Comparison of ENCODE assay signal across 19 mouse cellular contexts in the genomic region with DNA sequence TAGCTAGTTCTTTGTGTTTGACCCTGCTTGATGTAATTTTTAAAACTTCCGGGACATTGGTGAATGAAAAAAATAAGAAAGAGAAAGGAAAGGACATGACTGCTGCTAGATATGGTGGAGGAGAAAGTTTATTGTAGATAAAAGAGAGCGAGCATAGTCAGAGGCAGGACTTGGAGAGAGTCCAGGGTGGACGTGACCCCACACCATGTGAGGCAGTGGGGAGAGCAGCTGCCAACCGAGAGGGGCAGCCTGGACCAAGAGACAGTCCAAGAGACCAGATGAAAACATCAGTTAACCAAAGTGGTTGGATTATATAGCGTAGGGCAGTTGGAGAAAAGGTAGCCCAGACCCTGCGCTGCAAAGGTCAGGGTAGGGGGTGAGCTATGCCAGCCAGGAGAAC.
DNase-seq lines count a peak whose midpoint lies in the region; ATAC-seq and TF ChIP-seq lines count a peak whose summit lies in the region.
"Had no signal": no experiment of that assay in that cellular context is flagged by ENCODE, and none has a peak within 500 bp of the region (broad histone marks: within the 10 kb centered on the region; RNA-seq: fewer than 3 reads in every experiment).

No protein-coding gene starts in this region.

- no peak for ATAC-seq in heart, embryonic 14.5 days (ENCODE audit: insufficient number of reproducible peaks, insufficient read depth, low FRiP score, low read depth)
- ATAC-seq in kidney, embryonic 16.5 days (ENCODE audit: low FRiP score, low TSS enrichment), result no peak
- peak; percentile 40; the same call in 1 of the 2 replicates for ATAC-seq in midbrain, embryonic 13.5 days

- no peak for DNase-seq in heart, adult 9 months (ENCODE audit: low spot score in 2 of 2)
- no peak for DNase-seq in kidney, adult 2 months
- no peak for DNase-seq in midbrain, embryonic 10.5 days (ENCODE audit: low spot score)
- DNase-seq in cerebellum, postnatal 36 days, result no peak
- DNase-seq: adrenal gland, postnatal 36 days; B cell, adult 2 months; cerebellum, adult 11-12 months; cerebellum, postnatal 25 days; heart, adult 2 months; kidney, adult 11 months; kidney, postnatal 10 days; right cerebral cortex, adult 18-20 months had no signal

- peak overlapping the region; percentile 35 to 37; a peak in 2 of 4 replicates for H3K27ac ChIP-seq in heart, embryonic 14.5 days (replicated peaks in 1 of 2; ENCODE audit: control insufficient read depth in 1 of 2, insufficient read depth in 1 of 2, low read depth in 2 of 2, low read length in 2 of 2)
- H3K27ac ChIP-seq in kidney, adult 2 months (ENCODE audit: insufficient read depth, low read depth, low read length), result peak overlapping the region; percentile 12; the same call in 1 of the 2 replicates
- H3K27ac ChIP-seq in kidney, embryonic 16.5 days (ENCODE audit: low read length), result no peak overlapping the region
- H3K27ac ChIP-seq in midbrain, embryonic 13.5 days, result no peak overlapping the region
- no peak overlapping the region for H3K27ac ChIP-seq in midbrain, embryonic 10.5 days (replicated peaks)
- H3K27ac ChIP-seq: forebrain, embryonic 10.5 days; heart, adult 2 months; hindbrain, embryonic 13.5 days; limb, embryonic 15.5 days; liver, embryonic 15.5 days had no signal

- peaks cover 11 to 21% of the 10 kb centered on the region in 2 experiments for H3K4me1 ChIP-seq in heart, embryonic 14.5 days (ENCODE audit: control insufficient read depth in 2 of 2, insufficient read depth in 2 of 2, low read length in 2 of 2)
- peaks cover 8% of the 10 kb centered on the region; the same call in 1 of the 2 replicates for H3K4me1 ChIP-seq in kidney, adult 2 months (ENCODE audit: control insufficient read depth, insufficient read depth, low read length)
- H3K4me1 ChIP-seq in kidney, embryonic 16.5 days (ENCODE audit: insufficient read depth, low read length), result no peaks in the 10 kb centered on the region
- H3K4me1 ChIP-seq in midbrain, embryonic 13.5 days (replicated peaks), result no peaks in the 10 kb centered on the region
- H3K4me1 ChIP-seq in midbrain, embryonic 10.5 days, result no peaks in the 10 kb centered on the region
- H3K4me1 ChIP-seq: forebrain, embryonic 10.5 days; hindbrain, embryonic 13.5 days; liver, embryonic 15.5 days had no signal

- no peak for TF ChIP-seq POLR2A in kidney, adult 2 months (IDR thresholded peaks at IDR 0.05; ENCODE audit: low read depth, low read length)

- H3K9me3 ChIP-seq in heart, embryonic 14.5 days (ENCODE audit: control insufficient read depth, low read length), result no peaks in the 10 kb centered on the region
- H3K9me3 ChIP-seq in kidney, embryonic 16.5 days (ENCODE audit: low read length), result no peaks in the 10 kb centered on the region
- H3K9me3 ChIP-seq in midbrain, embryonic 13.5 days, result no peaks in the 10 kb centered on the region
- H3K9me3 ChIP-seq in midbrain, embryonic 10.5 days (replicated peaks), result no peaks in the 10 kb centered on the region
- H3K9me3 ChIP-seq: forebrain, embryonic 10.5 days; hindbrain, embryonic 13.5 days; limb, embryonic 15.5 days; liver, embryonic 15.5 days had no signal

- H3K36me3 ChIP-seq in heart, embryonic 14.5 days (ENCODE audit: control insufficient read depth, insufficient read depth, low read length), result no peaks in the 10 kb centered on the region
- no peaks in the 10 kb centered on the region for H3K36me3 ChIP-seq in kidney, adult 2 months (ENCODE audit: control insufficient read depth, insufficient read depth, low read length)
- no peaks in the 10 kb centered on the region for H3K36me3 ChIP-seq in kidney, embryonic 16.5 days (ENCODE audit: insufficient read depth, low read length)
- H3K36me3 ChIP-seq in midbrain, embryonic 13.5 days, result no peaks in the 10 kb centered on the region
- no peaks in the 10 kb centered on the region for H3K36me3 ChIP-seq in midbrain, embryonic 10.5 days
- H3K36me3 ChIP-seq: forebrain, embryonic 10.5 days; hindbrain, embryonic 13.5 days; limb, embryonic 15.5 days; liver, embryonic 15.5 days had no signal

- no peak overlapping the region for H3K9ac ChIP-seq in heart, embryonic 14.5 days (ENCODE audit: low read length)
- no peak overlapping the region for H3K9ac ChIP-seq in kidney, embryonic 16.5 days (replicated peaks; ENCODE audit: low read length)
- H3K9ac ChIP-seq in midbrain, embryonic 13.5 days (replicated peaks), result no peak overlapping the region
- H3K9ac ChIP-seq: hindbrain, embryonic 13.5 days; limb, embryonic 15.5 days; liver, embryonic 15.5 days had no signal

- TF ChIP-seq CTCF in kidney, adult 2 months (conservative IDR thresholded peaks at IDR 0.05; ENCODE audit: insufficient read depth, insufficient read length, low read depth, low read length), result no peak

- 40% methylated on average over 6 of the region's 6 CpGs for WGBS in heart, embryonic 14.5 days
- 65% methylated on average over 6 of the region's 6 CpGs for WGBS in kidney, adult 2 months
- 67% methylated on average over 6 of the region's 6 CpGs for WGBS in kidney, embryonic 16.5 days
- 84% methylated on average over 6 of the region's 6 CpGs for WGBS in midbrain, embryonic 13.5 days
- 88% methylated on average over 6 of the region's 6 CpGs for WGBS in midbrain, embryonic 10.5 days

- no peaks in the 10 kb centered on the region for H3K27me3 ChIP-seq in heart, embryonic 14.5 days (ENCODE audit: control insufficient read depth, insufficient read depth, low read length)
- no peaks in the 10 kb centered on the region for H3K27me3 ChIP-seq in kidney, adult 2 months (replicated peaks; ENCODE audit: control insufficient read depth, insufficient read depth, low read length)
- H3K27me3 ChIP-seq in kidney, embryonic 16.5 days (ENCODE audit: insufficient read depth, low read length), result no peaks in the 10 kb centered on the region
- H3K27me3 ChIP-seq in midbrain, embryonic 13.5 days, result no peaks in the 10 kb centered on the region
- no peaks in the 10 kb centered on the region for H3K27me3 ChIP-seq in midbrain, embryonic 10.5 days (ENCODE audit: low read depth, poor library complexity, severe bottlenecking)
- H3K27me3 ChIP-seq: hindbrain, embryonic 13.5 days; limb, embryonic 15.5 days; liver, embryonic 15.5 days had no signal

- no peak overlapping the region for H3K4me3 ChIP-seq in heart, embryonic 14.5 days (ENCODE audit: control insufficient read depth in 1 of 2, insufficient read depth in 1 of 2, low read depth in 1 of 2, low read length in 2 of 2)
- no peak overlapping the region for H3K4me3 ChIP-seq in kidney, adult 2 months (ENCODE audit: insufficient read depth, low read depth, low read length)
- no peak overlapping the region for H3K4me3 ChIP-seq in kidney, embryonic 16.5 days (ENCODE audit: low read length)
- no peak overlapping the region for H3K4me3 ChIP-seq in midbrain, embryonic 13.5 days (replicated peaks)
- no peak overlapping the region for H3K4me3 ChIP-seq in midbrain, embryonic 10.5 days
- H3K4me3 ChIP-seq: forebrain, embryonic 10.5 days; heart, adult 2 months; hindbrain, embryonic 13.5 days; limb, embryonic 15.5 days; liver, embryonic 15.5 days had no signal

- H3K4me2 ChIP-seq in heart, embryonic 14.5 days (ENCODE audit: low read length), result no peak overlapping the region
- no peak overlapping the region for H3K4me2 ChIP-seq in kidney, embryonic 16.5 days (replicated peaks; ENCODE audit: low read depth, low read length)
- H3K4me2 ChIP-seq in midbrain, embryonic 13.5 days (replicated peaks), result no peak overlapping the region
- H3K4me2 ChIP-seq: hindbrain, embryonic 13.5 days; limb, embryonic 15.5 days; liver, embryonic 15.5 days had no signal

Comparison
In these comparisons a context has a peak if more than half of its experiments do, and no peak if none do; other contexts are left out.
1. H3K27ac ChIP-seq: peak in heart, embryonic 14.5 days (2 of 2) and kidney, adult 2 months (single experiment); none in kidney, embryonic 16.5 days (single experiment), midbrain, embryonic 13.5 days (single experiment) and midbrain, embryonic 10.5 days (single experiment).